Mouse (Mus musculus): ENCODE data around the gene Cdk15.

The Cdk15 gene

GRCm38 (mm10) chr1:59333386-59333759 is 76.7 kb downstream of the Cdk15 start:
- DNase-seq, result no peak

- no peak for DNase-seq
These were observed 77.3 kb downstream of the Cdk15 start for GRCm38 (mm10) chr1:59333860-59334561.

- no peak for DNase-seq
These were observed 77.8 kb downstream of the Cdk15 start for GRCm38 (mm10) chr1:59334562-59334890.

GRCm38 (mm10) chr1:59336256-59336655 is 79.5 kb downstream of the Cdk15 start:
- no peak for DNase-seq

- no peak for DNase-seq
These were observed 84.3 kb downstream of the Cdk15 start for GRCm38 (mm10) chr1:59340814-59341588.

GRCm38 (mm10) chr1:59341697-59342096 is 85.0 kb downstream of the Cdk15 start:
- DNase-seq, result no peak

- DNase-seq, result no peak
These were observed 85.4 kb downstream of the Cdk15 start for GRCm38 (mm10) chr1:59342146-59342545.

- no peak for DNase-seq
These were observed 96.0 kb downstream of the Cdk15 start for GRCm38 (mm10) chr1:59352706-59353105.

GRCm38 (mm10) chr1:59355440-59355839 is 98.7 kb downstream of the Cdk15 start:
- DNase-seq, result peak in 1 of 2 experiments; percentile 25

GRCm38 (mm10) chr1:59359136-59359535 is 102.4 kb downstream of the Cdk15 start:
- no peak for DNase-seq

- DNase-seq, result no peak
These were observed 104.1 kb downstream of the Cdk15 start for GRCm38 (mm10) chr1:59360834-59361233.

- DNase-seq, result peak in 1 of 2 experiments; percentile 26
These were observed 104.8 kb downstream of the Cdk15 start for GRCm38 (mm10) chr1:59361460-59361859.

- no peak for DNase-seq
These were observed 105.3 kb downstream of the Cdk15 start for GRCm38 (mm10) chr1:59361966-59362365.

GRCm38 (mm10) chr1:59364463-59365040 is 107.8 kb downstream of the Cdk15 start:
- peak in 1 of 2 experiments; percentile 27 for DNase-seq

GRCm38 (mm10) chr1:59367928-59368648 is 111.4 kb downstream of the Cdk15 start:
- peak; percentile 11 to 29 for DNase-seq

- peak; percentile 19 to 26 for DNase-seq
These were observed 112.1 kb downstream of the Cdk15 start for GRCm38 (mm10) chr1:59368649-59369319.

GRCm38 (mm10) chr1:59369320-59369685 is 112.6 kb downstream of the Cdk15 start:
- no peak for DNase-seq

GRCm38 (mm10) chr1:59370355-59370950 is 113.7 kb downstream of the Cdk15 start:
- DNase-seq, result no peak

GRCm38 (mm10) chr1:59376021-59376548 is 119.4 kb downstream of the Cdk15 start:
- no peak for DNase-seq

- no peak for DNase-seq
These were observed 119.9 kb downstream of the Cdk15 start for GRCm38 (mm10) chr1:59376557-59376956.

- no peak for DNase-seq
These were observed 120.6 kb downstream of the Cdk15 start for GRCm38 (mm10) chr1:59377312-59377711.

GRCm38 (mm10) chr1:59380926-59381325 is 124.2 kb downstream of the Cdk15 start:
- peak; percentile 24 to 56 for DNase-seq
